Mouse (Mus musculus) spleen, adult 2 months (tissue): Measurements from ENCODE around the gene Vmn1r137. TPM values are rescaled to one million over a fixed set of nuclear protein-coding genes. Genes with fewer than 3 reads are reported as not detected.
"Not testable (repeated sequence)": the region's sequence is repeated elsewhere in the genome, so short reads cannot be mapped to it uniquely, and the experiment has no call there.

Experiments used
- DNase-seq, 2 experiments: peaks; one replicate each; pipeline versions ENCODE4 v3.0.0 to v3.0.0-alpha.2; 2012 to 2021; ENCODE audit warnings: low spot score in 2 of 2, low read depth in 1 of 2
- H3K27ac ChIP-seq: fragments of 200-500 bp; 2 replicates; pipeline ENCODE4 v1.5.1; 2012; ENCODE audit warnings: low read length, inconsistent platforms; ENCODE audit not compliant: insufficient read depth
- H3K27me3 ChIP-seq: fragments of 200-500 bp; 2 replicates; pipeline ENCODE4 v1.6.1; 2012; ENCODE audit warnings: mild to moderate bottlenecking, moderate library complexity, low read length, inconsistent platforms; ENCODE audit not compliant: control insufficient read depth, insufficient read depth
- H3K36me3 ChIP-seq: fragments of 200-500 bp; 2 replicates; pipeline ENCODE4 v1.6.1; 2012; ENCODE audit warnings: mild to moderate bottlenecking, low read length, inconsistent platforms; ENCODE audit not compliant: control insufficient read depth, insufficient read depth
- H3K4me1 ChIP-seq: fragments of 200-500 bp; 2 replicates; pipeline ENCODE4 v1.6.1; 2011; ENCODE audit warnings: inconsistent platforms; ENCODE audit not compliant: control insufficient read depth, insufficient read depth, insufficient read length
- H3K4me3 ChIP-seq: fragments of 200-500 bp; 2 replicates; pipeline ENCODE4 v1.5.1; 2011; ENCODE audit warnings: mild to moderate bottlenecking, inconsistent platforms; ENCODE audit not compliant: insufficient read depth, insufficient read length; ENCODE audit errors: extremely low read depth
- WGBS: fragments of 180-500 bp; shearing (Covaris S2); methylation state at CpG from one replicate; pipeline ENCODE4 v1.1.7; 2018; 5-methylcytosine and 5-hydroxymethylcytosine counted together
- polyA plus RNA-seq: library from polyadenylated mRNA; depleted of rRNA; stranded (reverse); fragments of >200 nt; gene quantifications from 2 replicates; pipeline ENCODE4 v1.2.3, GENCODE M21; 2012; rRNA removed

Gene Vmn1r137
- polyA plus RNA-seq = not detected in 2 replicates

DNA sequence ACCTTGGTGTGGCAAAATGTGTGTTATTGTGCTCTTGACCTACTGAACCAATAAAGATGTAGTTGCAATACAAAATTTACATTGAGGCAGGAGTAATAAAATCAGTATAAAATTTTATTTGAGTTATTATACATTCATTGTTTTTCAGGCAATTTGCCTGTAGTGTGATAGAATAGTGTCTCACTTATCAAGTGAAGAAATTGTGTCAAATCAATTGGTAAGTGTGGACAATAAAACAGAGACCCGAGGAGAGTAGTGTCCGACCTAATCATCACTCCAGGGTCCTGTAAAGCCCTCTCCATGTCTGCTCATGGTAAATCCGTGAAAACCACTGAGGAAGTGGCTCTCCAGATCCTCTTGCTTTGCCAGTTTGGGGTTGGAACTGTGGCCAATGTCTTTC, at the start of gene Vmn1r137:
Gene Vmn1r137 (plus strand): TSS at position 301 of the 400 bp plus-strand sequence.
- not testable (repeated sequence) for H3K36me3 ChIP-seq, H3K4me3 ChIP-seq, H3K27me3 ChIP-seq, H3K27ac ChIP-seq, DNase-seq, H3K4me1 ChIP-seq
- WGBS = no CpG with 5 or more reads among the region's 3 CpGs

DNA sequence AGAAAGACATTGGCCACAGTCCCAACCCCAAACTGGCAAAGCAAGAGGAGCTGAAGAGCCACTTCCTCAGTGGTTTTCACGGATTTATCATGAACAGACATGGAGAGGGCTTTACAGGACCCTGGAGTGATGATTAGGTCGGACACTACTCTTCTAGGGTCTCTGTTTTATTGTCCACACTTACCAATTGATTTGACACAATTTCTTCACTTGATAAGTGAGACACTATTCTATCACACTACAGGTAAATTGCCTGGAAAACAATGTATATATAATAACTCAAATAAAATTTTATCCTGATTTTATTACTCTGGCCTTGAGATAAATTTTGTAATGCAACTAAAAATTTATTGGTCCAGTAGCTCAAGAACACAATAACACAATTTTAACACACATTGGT, 34.4 kb downstream of the Vmn1r137 start, which contains the start of gene Vmn1r138:
Gene Vmn1r138 (minus strand): TSS at position 101 of the 400 bp plus-strand sequence.
- not testable (repeated sequence) for H3K4me3 ChIP-seq, DNase-seq, H3K27ac ChIP-seq, H3K36me3 ChIP-seq, H3K4me1 ChIP-seq, H3K27me3 ChIP-seq
- no CpG with 5 or more reads among the region's 2 CpGs for WGBS

Other genes starting within 250 kb of the Vmn1r137 start
- not detected in 2 replicates for gene Gm4175, start 233.1 kb upstream of the Vmn1r137 start, polyA plus RNA-seq
- not detected in 2 replicates for gene Gm4177, start 197.9 kb upstream of the Vmn1r137 start, polyA plus RNA-seq
- gene Vmn1r135, start 162.2 kb upstream of the Vmn1r137 start, polyA plus RNA-seq = not detected in 2 replicates
- gene Gm5725, start 150.3 kb upstream of the Vmn1r137 start, polyA plus RNA-seq = not detected in 2 replicates
- gene Gm5891, start 73.3 kb upstream of the Vmn1r137 start, polyA plus RNA-seq = not detected in 2 replicates
- not detected in 2 replicates for gene Vmn1r138, start 34.3 kb downstream of the Vmn1r137 start, polyA plus RNA-seq
- not detected in 2 replicates for gene Gm6176, start 61.7 kb downstream of the Vmn1r137 start, polyA plus RNA-seq
- not detected in 2 replicates for gene Vmn1r139, start 74.5 kb downstream of the Vmn1r137 start, polyA plus RNA-seq
- not detected in 2 replicates for gene Gm16451, start 123.7 kb downstream of the Vmn1r137 start, polyA plus RNA-seq
- gene Gm10666, start 140.2 kb downstream of the Vmn1r137 start, polyA plus RNA-seq = not detected in 2 replicates
- not detected in 2 replicates for gene Vmn1r142, start 169.4 kb downstream of the Vmn1r137 start, polyA plus RNA-seq
- not detected in 2 replicates for gene Vmn1r143, start 194.8 kb downstream of the Vmn1r137 start, polyA plus RNA-seq
- gene Gm8653, start 206.7 kb downstream of the Vmn1r137 start, polyA plus RNA-seq = not detected in 2 replicates
- gene Gm8453, start 234.9 kb downstream of the Vmn1r137 start, polyA plus RNA-seq = not detected in 2 replicates